Mouse (Mus musculus): ENCODE results near the gene Ptdss2. TPM values are rescaled to one million over a fixed set of nuclear protein-coding genes. Genes with fewer than 3 reads are reported as not detected.
A peak's percentile ranks its signal among the peaks of the same experiment; 100 is the strongest.

Gene Ptdss2
- total and polyA plus RNA-seq, 3 experiments = 16.9 to 44.9 TPM; not detected in 1

DNA sequence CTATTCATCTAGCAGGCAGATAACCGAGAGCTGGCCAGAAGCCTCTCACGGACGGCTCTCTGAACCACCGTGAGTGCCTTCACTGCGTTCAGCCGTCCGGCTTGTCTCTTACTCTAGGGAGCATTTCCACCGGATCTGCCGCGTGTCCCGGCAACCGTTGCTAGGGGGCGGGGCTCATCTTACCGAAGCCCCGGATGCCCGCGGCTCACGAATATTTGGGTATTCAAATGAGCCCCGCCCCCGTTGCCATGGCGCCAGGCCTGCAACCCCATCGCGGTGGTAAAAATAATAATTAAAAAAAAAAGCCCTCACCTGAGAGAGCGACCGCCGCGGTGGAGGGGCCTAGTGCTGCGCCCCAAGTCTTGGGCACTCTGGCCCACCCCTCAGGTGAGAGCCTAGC, 72.6 kb downstream of the Ptdss2 start:
- peak; percentile 95 for DNase-seq (ENCODE audit: low read depth, low spot score)
- H3K79me2 ChIP-seq (ENCODE audit: control insufficient read depth, insufficient read depth, low read length, poor library complexity) = peaks cover 12% of the 10 kb centered on the region
- TF ChIP-seq UBTF (IDR thresholded peaks at IDR 0.05; ENCODE audit: borderline replicate concordance, insufficient read depth, low read depth, low read length) (no peak), RCOR1 (IDR thresholded peaks at IDR 0.05; ENCODE audit: low read depth, low read length) (no peak), MXI1 (IDR thresholded peaks at IDR 0.05; ENCODE audit: low read depth, low read length) (peak; percentile 86), ZKSCAN1 (IDR thresholded peaks at IDR 0.05; ENCODE audit: low read depth, low read length) (no peak), ZMIZ1 (IDR thresholded peaks at IDR 0.05; ENCODE audit: low read depth, low read length) (no peak), TBP (IDR thresholded peaks at IDR 0.05; ENCODE audit: low read depth, low read length) (no peak), POLR2AphosphoS5 (IDR thresholded peaks at IDR 0.05; ENCODE audit: borderline replicate concordance, low read depth, low read length) (no peak), MAX (IDR thresholded peaks at IDR 0.05; ENCODE audit: low read length) (no peak), MEF2A (IDR thresholded peaks at IDR 0.05; ENCODE audit: extremely low read depth, insufficient replicate concordance, low read depth, low read length, poor library complexity, severe bottlenecking) (no peak), E2F4 (IDR thresholded peaks at IDR 0.05; ENCODE audit: borderline replicate concordance, low read depth, low read length) (no peak), RAD21 (IDR thresholded peaks at IDR 0.05; ENCODE audit: low read depth, low read length) (no peak), HCFC1 (IDR thresholded peaks at IDR 0.05; ENCODE audit: low read depth, low read length) (peak; percentile 58; the same call in 1 of the 2 replicates), CTCF (IDR thresholded peaks at IDR 0.05 in 2 of 3, conservative IDR thresholded peaks at IDR 0.05 in 1 of 3; ENCODE audit: control insufficient read depth in 1 of 3, insufficient read depth in 1 of 3, low read depth in 2 of 3, low read length in 3 of 3, poor library complexity in 1 of 3, severe bottlenecking in 1 of 3) (no peak), ZNF384 (IDR thresholded peaks at IDR 0.05; ENCODE audit: low read depth, low read length) (peak; percentile 72), TCF12 (IDR thresholded peaks at IDR 0.05; ENCODE audit: low read depth, low read length) (no peak), ETS1 (IDR thresholded peaks at IDR 0.05; ENCODE audit: low read depth, low read length) (no peak), MAZ (IDR thresholded peaks at IDR 0.05; ENCODE audit: low read depth, low read length) (no peak), MAFK (IDR thresholded peaks at IDR 0.05; ENCODE audit: borderline replicate concordance, low read depth, low read length) (no peak), EP300 (IDR thresholded peaks at IDR 0.05; ENCODE audit: low read depth in 1 of 2, low read length in 2 of 2) (no peak), KAT2A (conservative IDR thresholded peaks at IDR 0.05; ENCODE audit: low read depth, low read length) (no peak), USF1 (IDR thresholded peaks at IDR 0.05; ENCODE audit: low read depth, low read length) (no peak), SIN3A (IDR thresholded peaks at IDR 0.05; ENCODE audit: low read length) (peak; percentile 85), GATA1 (IDR thresholded peaks at IDR 0.05; ENCODE audit: low read depth, low read length) (no peak), ELF1 (IDR thresholded peaks at IDR 0.05; ENCODE audit: low read depth, low read length) (peak; percentile 77), NRF1 (IDR thresholded peaks at IDR 0.05; ENCODE audit: insufficient read depth, low read depth, low read length, poor library complexity, severe bottlenecking) (no peak), NELFE (IDR thresholded peaks at IDR 0.05; ENCODE audit: low read depth, low read length) (peak; percentile 55), BHLHE40 (IDR thresholded peaks at IDR 0.05; ENCODE audit: borderline replicate concordance, low read depth, low read length) (no peak), JUND (IDR thresholded peaks at IDR 0.05; ENCODE audit: low read depth, low read length) (no peak), MYB (IDR thresholded peaks at IDR 0.05; ENCODE audit: low read depth, low read length) (no peak), GABPA (IDR thresholded peaks at IDR 0.05; ENCODE audit: low read depth, low read length) (no peak)
- H3K9ac ChIP-seq (ENCODE audit: control insufficient read depth, low read depth, low read length, poor library complexity, severe bottlenecking) = peak overlapping the region; percentile 82
- H3K27me3 ChIP-seq (ENCODE audit: control insufficient read depth in 1 of 2, insufficient read depth in 2 of 2, low read length in 2 of 2) = no peaks in the 10 kb centered on the region
- H3K9me3 ChIP-seq (replicated peaks; ENCODE audit: insufficient read depth, low read length) = no peaks in the 10 kb centered on the region
- peak overlapping the region; percentile 76 for H3K27ac ChIP-seq (ENCODE audit: control insufficient read depth, low read depth, low read length)
- H3K36me3 ChIP-seq (ENCODE audit: control insufficient read depth in 1 of 2, insufficient read depth in 2 of 2, low read length in 2 of 2) = peaks cover 2 to 18% of the 10 kb centered on the region in 2 experiments; a peak in 3 of 4 replicates
- peaks cover 6 to 29% of the 10 kb centered on the region in 2 experiments; a peak in 3 of 4 replicates for H3K4me1 ChIP-seq (ENCODE audit: control insufficient read depth in 1 of 2, insufficient read depth in 2 of 2, low read length in 2 of 2)
- peak overlapping the region; percentile 57 to 90 for H3K4me3 ChIP-seq (ENCODE audit: control insufficient read depth in 1 of 2, insufficient read depth in 1 of 2, low read depth in 2 of 2, low read length in 2 of 2)

All from MEL (cell line).